Mouse (Mus musculus): Measurements from ENCODE around the gene Gkap1. TPM values are rescaled to one million over a fixed set of nuclear protein-coding genes. Genes with fewer than 3 reads are reported as not detected.
A peak's percentile ranks its signal among the peaks of the same experiment; 100 is the strongest.

The Gkap1 gene
- polyA plus RNA-seq, 1 experiment from 2014 or later, result 14.3 TPM

GRCm38 (mm10) chr13:58215592-58216341, 59.7 kb downstream of the Gkap1 start, which contains the start of gene Ubqln1:
TSS of gene Ubqln1 (minus strand) at chr13:58215653.
- no peaks in the 10 kb centered on the region for H3K36me3 ChIP-seq (ENCODE audit: control insufficient read depth, insufficient read depth, low read length)
- 2% methylated on average over 62 of the region's 62 CpGs for WGBS
- H3K9me3 ChIP-seq (ENCODE audit: control insufficient read depth, low read length), result no peaks in the 10 kb centered on the region
- peak; percentile 89 for ATAC-seq (replicated peaks; ENCODE audit: low FRiP score)
- no peaks in the 10 kb centered on the region for H3K27me3 ChIP-seq (replicated peaks; ENCODE audit: control insufficient read depth, insufficient read depth, low read length)
- peak within 1 kb of the TSS; percentile 85 for H3K4me2 ChIP-seq
- H3K9ac ChIP-seq (ENCODE audit: low read depth, low read length), result peak within 1 kb of the TSS; percentile 98
- H3K4me3 ChIP-seq (ENCODE audit: low read depth, low read length), result peak within 1 kb of the TSS; percentile 99
- DNase-seq (ENCODE audit: low spot score), result peak; percentile 90
- peak within 1 kb of the TSS; percentile 89 for H3K27ac ChIP-seq (ENCODE audit: low read depth, low read length)
- peaks cover 20% of the 10 kb centered on the region for H3K4me1 ChIP-seq (replicated peaks; ENCODE audit: control insufficient read depth, insufficient read depth, low read length)

- Histone ChIP-seq H3K4me2 (peak overlapping the region; percentile 85), H3K27me3 (replicated peaks; ENCODE audit: control insufficient read depth, insufficient read depth, low read length) (no peaks in the 10 kb centered on the region), H3K9me3 (ENCODE audit: control insufficient read depth, low read length) (no peaks in the 10 kb centered on the region), H3K27ac (ENCODE audit: low read depth, low read length) (peak overlapping the region; percentile 89), H3K4me3 (ENCODE audit: low read depth, low read length) (peak overlapping the region; percentile 99), H3K4me1 (replicated peaks; ENCODE audit: control insufficient read depth, insufficient read depth, low read length) (peaks cover 20% of the 10 kb centered on the region), H3K36me3 (ENCODE audit: control insufficient read depth, insufficient read depth, low read length) (no peaks in the 10 kb centered on the region), H3K9ac (ENCODE audit: low read depth, low read length) (peak overlapping the region; percentile 98)
- ATAC-seq (replicated peaks; ENCODE audit: low FRiP score) (peak; percentile 72), DNase-seq (ENCODE audit: low spot score) (no peak)
- under 1% methylated on average over 48 of the region's 48 CpGs for WGBS
These were observed 60.3 kb downstream of the Gkap1 start for GRCm38 (mm10) chr13:58215253-58215591.

DNA sequence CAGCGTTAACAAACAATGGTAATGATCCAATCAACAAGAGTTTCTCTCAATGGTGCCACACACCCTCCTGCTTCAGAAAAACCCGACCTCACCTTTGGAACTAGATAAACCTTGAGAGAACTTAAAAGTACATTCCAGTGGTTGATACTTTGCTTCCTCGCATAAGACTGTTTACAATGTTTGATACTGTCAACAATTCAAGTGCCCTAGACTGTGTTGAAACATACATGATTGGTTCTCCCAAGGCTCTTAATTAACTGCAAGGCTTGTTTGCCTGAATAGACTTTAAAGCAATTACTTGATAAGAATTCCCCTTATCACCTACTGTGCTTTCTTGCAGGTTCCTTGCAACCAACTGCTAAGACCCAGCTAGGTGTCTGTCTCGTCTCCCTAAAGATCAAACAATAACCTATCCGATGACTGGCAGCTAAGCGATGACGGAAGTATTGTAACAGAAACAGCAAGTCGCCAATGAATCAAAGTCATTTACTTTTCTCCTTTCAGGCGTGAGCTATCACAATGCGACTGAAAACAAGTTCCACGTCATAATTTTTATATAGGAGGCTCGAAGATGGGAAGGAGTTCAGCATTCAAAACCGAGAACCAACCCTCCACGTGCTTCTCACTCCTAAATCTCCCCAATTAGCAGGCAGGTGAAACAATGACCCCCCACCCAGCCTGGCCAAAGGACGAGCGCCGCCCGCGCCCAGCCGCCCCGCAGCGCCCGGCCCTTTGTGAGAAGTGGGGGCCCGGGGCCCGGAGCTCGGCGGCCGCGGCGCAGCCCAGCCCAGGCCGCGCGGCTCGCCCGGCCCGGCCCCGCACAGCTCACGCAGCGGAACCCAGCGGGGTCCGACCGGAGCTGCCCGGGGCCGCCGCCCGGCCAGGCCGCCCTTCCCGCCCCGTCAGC, 60.9 kb downstream of the Gkap1 start:
- 1% methylated on average over 44 of the region's 49 CpGs for WGBS

DNA sequence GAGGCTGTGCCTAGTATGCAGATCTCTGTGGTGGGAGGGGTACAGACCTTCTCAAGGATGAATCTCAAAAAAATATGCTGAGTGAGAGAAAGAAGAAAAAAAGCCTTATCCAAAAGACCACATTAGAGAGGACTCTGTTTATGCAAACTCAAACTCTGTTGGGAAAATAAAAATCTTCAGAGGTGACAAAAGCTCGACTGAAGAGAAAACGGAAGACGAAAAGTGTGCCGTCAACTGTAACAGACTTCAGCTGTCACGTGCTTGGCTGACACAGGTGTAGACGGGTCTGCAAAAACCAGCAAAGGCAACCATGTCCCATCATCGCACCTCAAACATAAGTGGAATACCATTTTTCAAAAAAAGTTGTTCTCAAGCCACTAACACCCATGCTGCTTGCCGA, 61.7 kb downstream of the Gkap1 start:
- 70% methylated on average over 8 of the region's 8 CpGs for WGBS
- Histone ChIP-seq H3K9me3 (ENCODE audit: control insufficient read depth, low read length) (no peaks in the 10 kb centered on the region), H3K4me2 (peak overlapping the region; percentile 85), H3K4me1 (replicated peaks; ENCODE audit: control insufficient read depth, insufficient read depth, low read length) (peaks cover 20% of the 10 kb centered on the region), H3K4me3 (ENCODE audit: low read depth, low read length) (peak overlapping the region; percentile 99), H3K27ac (ENCODE audit: low read depth, low read length) (no peak overlapping the region), H3K9ac (ENCODE audit: low read depth, low read length) (no peak overlapping the region), H3K36me3 (ENCODE audit: control insufficient read depth, insufficient read depth, low read length) (no peaks in the 10 kb centered on the region), H3K27me3 (replicated peaks; ENCODE audit: control insufficient read depth, insufficient read depth, low read length) (no peaks in the 10 kb centered on the region)
- DNase-seq (ENCODE audit: low spot score) (no peak), ATAC-seq (replicated peaks; ENCODE audit: low FRiP score) (no peak)

More for the DNA sequence above, 60.9 kb downstream of the Gkap1 start:
- Histone ChIP-seq H3K27ac (ENCODE audit: low read depth, low read length) (peak overlapping the region; percentile 89), H3K4me3 (ENCODE audit: low read depth, low read length) (peak overlapping the region; percentile 99), H3K9ac (ENCODE audit: low read depth, low read length) (peak overlapping the region; percentile 98), H3K36me3 (ENCODE audit: control insufficient read depth, insufficient read depth, low read length) (no peaks in the 10 kb centered on the region), H3K27me3 (replicated peaks; ENCODE audit: control insufficient read depth, insufficient read depth, low read length) (no peaks in the 10 kb centered on the region), H3K9me3 (ENCODE audit: control insufficient read depth, low read length) (no peaks in the 10 kb centered on the region), H3K4me1 (replicated peaks; ENCODE audit: control insufficient read depth, insufficient read depth, low read length) (peaks cover 20% of the 10 kb centered on the region), H3K4me2 (peak overlapping the region; percentile 85)
- ATAC-seq (replicated peaks; ENCODE audit: low FRiP score) (peak; percentile 53), DNase-seq (ENCODE audit: low spot score) (no peak)

DNA sequence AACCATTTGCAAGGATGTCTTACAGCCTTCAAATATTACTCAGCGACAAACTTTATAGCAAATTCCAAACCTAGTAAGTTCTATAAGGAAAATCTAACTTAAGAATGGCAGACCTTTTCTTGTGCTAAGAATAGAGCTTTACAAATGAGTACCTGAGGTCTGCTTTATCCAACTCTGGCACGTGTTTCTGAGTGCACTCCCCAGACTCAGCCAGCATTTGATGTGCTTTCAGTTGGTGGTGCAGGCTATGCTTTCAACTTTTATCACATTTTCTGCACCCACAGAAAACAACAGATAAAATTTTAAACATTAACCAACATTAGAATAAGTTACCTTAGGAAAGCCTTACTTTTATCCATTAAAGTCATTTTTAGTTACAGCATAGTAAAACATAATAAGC, 63.0 kb downstream of the Gkap1 start:
- Histone ChIP-seq H3K9me3 (ENCODE audit: control insufficient read depth, low read length) (no peaks in the 10 kb centered on the region), H3K4me2 (no peak overlapping the region), H3K36me3 (ENCODE audit: control insufficient read depth, insufficient read depth, low read length) (no peaks in the 10 kb centered on the region), H3K9ac (ENCODE audit: low read depth, low read length) (no peak overlapping the region), H3K4me1 (replicated peaks; ENCODE audit: control insufficient read depth, insufficient read depth, low read length) (peaks cover 20% of the 10 kb centered on the region), H3K4me3 (ENCODE audit: low read depth, low read length) (no peak overlapping the region), H3K27me3 (replicated peaks; ENCODE audit: control insufficient read depth, insufficient read depth, low read length) (no peaks in the 10 kb centered on the region), H3K27ac (ENCODE audit: low read depth, low read length) (no peak overlapping the region)
- DNase-seq (ENCODE audit: low spot score), result no peak
- 82% methylated on average over 2 of the region's 2 CpGs for WGBS
- ATAC-seq (replicated peaks; ENCODE audit: low FRiP score), result no peak

DNA sequence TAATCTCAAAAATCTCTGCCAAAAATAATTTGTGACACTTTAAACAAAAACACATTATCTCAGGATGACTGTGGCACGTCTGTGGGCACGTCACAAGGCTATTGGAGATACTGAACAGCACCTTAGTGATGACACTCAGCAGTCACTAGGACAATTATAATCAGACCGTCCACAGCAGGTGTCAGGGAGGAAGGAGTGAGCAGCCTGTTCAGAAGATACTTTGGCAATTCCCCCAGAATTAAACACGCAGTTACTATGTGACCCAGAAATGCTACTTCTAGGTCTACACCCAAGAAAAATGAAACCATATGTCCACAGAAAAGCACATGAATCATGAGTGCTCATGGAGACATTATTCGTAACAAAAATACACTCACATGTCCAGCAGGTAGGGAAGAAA, 65.1 kb downstream of the Gkap1 start:
- no peak overlapping the region for H3K27ac ChIP-seq (ENCODE audit: low read depth, low read length)
- no peaks in the 10 kb centered on the region for H3K27me3 ChIP-seq (replicated peaks; ENCODE audit: control insufficient read depth, insufficient read depth, low read length)
- H3K9me3 ChIP-seq (ENCODE audit: control insufficient read depth, low read length), result no peaks in the 10 kb centered on the region
- no peak overlapping the region for H3K4me3 ChIP-seq (ENCODE audit: low read depth, low read length)
- no peaks in the 10 kb centered on the region for H3K36me3 ChIP-seq (ENCODE audit: control insufficient read depth, insufficient read depth, low read length)
- no peak overlapping the region for H3K4me2 ChIP-seq
- ATAC-seq (replicated peaks; ENCODE audit: low FRiP score) (no peak), DNase-seq (ENCODE audit: low spot score) (no peak)
- H3K4me1 ChIP-seq (replicated peaks; ENCODE audit: control insufficient read depth, insufficient read depth, low read length), result peaks cover 14% of the 10 kb centered on the region
- H3K9ac ChIP-seq (ENCODE audit: low read depth, low read length), result no peak overlapping the region
- 79% methylated on average over 5 of the region's 5 CpGs for WGBS

GRCm38 (mm10) chr13:58206084-58206483, 69.4 kb downstream of the Gkap1 start:
- Histone ChIP-seq H3K36me3 (ENCODE audit: control insufficient read depth, insufficient read depth, low read length) (no peaks in the 10 kb centered on the region), H3K9me3 (ENCODE audit: control insufficient read depth, low read length) (no peaks in the 10 kb centered on the region), H3K27ac (ENCODE audit: low read depth, low read length) (no peak overlapping the region), H3K4me3 (ENCODE audit: low read depth, low read length) (no peak overlapping the region), H3K9ac (ENCODE audit: low read depth, low read length) (no peak overlapping the region), H3K4me1 (replicated peaks; ENCODE audit: control insufficient read depth, insufficient read depth, low read length) (peaks cover 2% of the 10 kb centered on the region; the same call in 1 of the 2 replicates), H3K4me2 (no peak overlapping the region), H3K27me3 (replicated peaks; ENCODE audit: control insufficient read depth, insufficient read depth, low read length) (no peaks in the 10 kb centered on the region)
- WGBS, result 83% methylated on average over 4 of the region's 4 CpGs
- ATAC-seq (replicated peaks; ENCODE audit: low FRiP score) (no peak), DNase-seq (ENCODE audit: low spot score) (no peak)

DNA sequence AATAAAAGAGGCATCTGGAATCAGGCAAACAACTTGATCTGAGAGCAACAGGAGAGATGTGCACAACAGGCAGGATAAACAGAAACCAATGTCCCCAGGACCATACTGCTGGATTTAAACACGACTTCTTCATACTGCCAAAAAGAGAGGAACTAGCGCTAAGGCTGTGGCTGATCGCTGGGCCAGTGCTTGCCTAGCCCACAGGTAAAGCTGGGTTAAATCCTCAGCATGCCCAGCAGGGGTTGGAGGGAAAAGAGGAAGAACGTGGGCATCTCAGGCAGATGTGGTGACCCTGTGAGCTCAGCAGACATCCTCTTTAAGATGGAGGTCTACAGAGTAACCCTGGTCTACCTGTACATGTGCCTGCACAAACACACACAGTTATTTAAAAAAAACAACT, 70.5 kb downstream of the Gkap1 start:
- H3K4me2 ChIP-seq, result no peak overlapping the region
- H3K4me3 ChIP-seq (ENCODE audit: low read depth, low read length), result no peak overlapping the region
- WGBS, result 59% methylated on average over 4 of the region's 4 CpGs
- no peak overlapping the region for H3K27ac ChIP-seq (ENCODE audit: low read depth, low read length)
- H3K4me1 ChIP-seq (replicated peaks; ENCODE audit: control insufficient read depth, insufficient read depth, low read length), result peaks cover 2% of the 10 kb centered on the region; the same call in 1 of the 2 replicates
- H3K27me3 ChIP-seq (replicated peaks; ENCODE audit: control insufficient read depth, insufficient read depth, low read length), result no peaks in the 10 kb centered on the region
- DNase-seq (ENCODE audit: low spot score) (no peak), ATAC-seq (replicated peaks; ENCODE audit: low FRiP score) (no peak)
- no peaks in the 10 kb centered on the region for H3K36me3 ChIP-seq (ENCODE audit: control insufficient read depth, insufficient read depth, low read length)
- no peak overlapping the region for H3K9ac ChIP-seq (ENCODE audit: low read depth, low read length)
- H3K9me3 ChIP-seq (ENCODE audit: control insufficient read depth, low read length), result no peaks in the 10 kb centered on the region
